Mouse (Mus musculus) lung, postnatal 0 days (tissue): Measurements from ENCODE around the gene Sergef. TPM values are rescaled to one million over a fixed set of nuclear protein-coding genes. Genes with fewer than 3 reads are reported as not detected.

Experiments used
- ATAC-seq: fragments of 200-750 bp; cut with Nextera tagmentation; 2 replicates; pipeline ENCODE4 v1.8.0; 2017; ENCODE audit warnings: moderate library complexity
- DNase-seq: peaks from one replicate; pipeline ENCODE4 v3.0.0-alpha.2; 2016; ENCODE audit warnings: low spot score
- H3K27ac ChIP-seq: fragments of 300-500 bp; sonication (generic); 2 replicates; pipeline ENCODE4 v1.5.1; 2014; ENCODE audit warnings: antibody characterized with exemption, mild to moderate bottlenecking, low read length, mixed read lengths
- H3K27me3 ChIP-seq: fragments of 300-500 bp; sonication (generic); replicated peaks from 2 replicates; pipeline ENCODE4 v1.6.1; 2014; ENCODE audit warnings: low read length, mixed read lengths; ENCODE audit not compliant: insufficient read depth
- H3K36me3 ChIP-seq: fragments of 300-500 bp; sonication (generic); 2 replicates; pipeline ENCODE4 v1.6.1; 2014; ENCODE audit warnings: low read length, mixed read lengths; ENCODE audit not compliant: insufficient read depth
- H3K4me1 ChIP-seq: fragments of 300-500 bp; sonication (generic); 2 replicates; pipeline ENCODE4 v1.6.1; 2014; ENCODE audit warnings: antibody characterized with exemption, low read depth, low read length, mixed read lengths; ENCODE audit not compliant: insufficient read depth
- H3K4me2 ChIP-seq: fragments of 300-500 bp; sonication (generic); replicated peaks from 2 replicates; pipeline ENCODE4 v1.6.1; 2014; ENCODE audit warnings: low read depth, mild to moderate bottlenecking, low read length, moderate library complexity, mixed read lengths
- H3K4me3 ChIP-seq: fragments of 300-500 bp; sonication (generic); 2 replicates; pipeline ENCODE4 v1.5.1; 2014; ENCODE audit warnings: low read depth, low read length
- H3K9ac ChIP-seq: fragments of 300-500 bp; sonication (generic); replicated peaks from 2 replicates; pipeline ENCODE4 v1.6.1; 2014; ENCODE audit warnings: low read depth, mild to moderate bottlenecking
- H3K9me3 ChIP-seq: fragments of 300-500 bp; sonication (generic); 2 replicates; pipeline ENCODE4 v1.6.1; 2016; ENCODE audit warnings: low read length, mixed read lengths
- CTCF ChIP-seq: IDR thresholded peaks from 2 replicates; pipeline ENCODE4 v1.5.1; 2016; ENCODE audit warnings: antibody characterized with exemption, mild to moderate bottlenecking
- EP300 ChIP-seq: IDR thresholded peaks from 2 replicates; pipeline ENCODE4 v1.6.1; 2016; ENCODE audit warnings: antibody characterized with exemption, mild to moderate bottlenecking, control low read depth
- WGBS: fragments of 180-500 bp; shearing (Covaris S2); extraction: QIAGEN DNeasy Blood & Tissue Kit; methylation state at CpG from one replicate; pipeline ENCODE4 v1.1.7; 2014; 5-methylcytosine and 5-hydroxymethylcytosine counted together
- polyA plus RNA-seq: library from polyadenylated mRNA; unstranded; fragments of >200 nt; fragmentation: Nextera tagmentation; extraction: Ambion mirVana; gene quantifications from 2 replicates; pipeline ENCODE4 v1.2.1, GENCODE M21; 2015

Sergef gene
- polyA plus RNA-seq, 1 experiment from 2014 or later: 7.2 TPM

- ATAC-seq: no peak
- H3K4me2 ChIP-seq: no peak overlapping the region
- H3K27ac ChIP-seq: no peak overlapping the region
- H3K9me3 ChIP-seq: no peaks in the 10 kb centered on the region
- H3K27me3 ChIP-seq: no peaks in the 10 kb centered on the region
- 57% methylated on average over 7 of the region's 7 CpGs for WGBS
- no peak overlapping the region for H3K9ac ChIP-seq
- TF ChIP-seq EP300 (no peak), CTCF (no peak)
- no peaks in the 10 kb centered on the region for H3K36me3 ChIP-seq
- no peaks in the 10 kb centered on the region for H3K4me1 ChIP-seq
- no peak for DNase-seq
- H3K4me3 ChIP-seq: no peak overlapping the region
These were observed 222.1 kb downstream of the Sergef start for GRCm38 (mm10) chr7:46417467-46417866.

- DNase-seq (no peak), ATAC-seq (no peak)
- no peak overlapping the region for H3K9ac ChIP-seq
- H3K36me3 ChIP-seq: no peaks in the 10 kb centered on the region
- WGBS: 68% methylated on average over 14 of the region's 14 CpGs
- H3K27me3 ChIP-seq: no peaks in the 10 kb centered on the region
- TF ChIP-seq CTCF (no peak), EP300 (no peak)
- no peak overlapping the region for H3K4me2 ChIP-seq
- no peak overlapping the region for H3K4me3 ChIP-seq
- no peak overlapping the region for H3K27ac ChIP-seq
- H3K4me1 ChIP-seq: no peaks in the 10 kb centered on the region
- no peaks in the 10 kb centered on the region for H3K9me3 ChIP-seq
These were observed 223.7 kb downstream of the Sergef start for GRCm38 (mm10) chr7:46415818-46416425.

GRCm38 (mm10) chr7:46413959-46414725, 225.5 kb downstream of the Sergef start:
- no peak for ATAC-seq
- whole genome bisulfite sequencing: 57% methylated on average over 6 of the region's 6 CpGs
- Histone ChIP-seq H3K36me3 (no peaks in the 10 kb centered on the region), H3K4me3 (no peak overlapping the region), H3K4me1 (no peaks in the 10 kb centered on the region), H3K9ac (no peak overlapping the region), H3K9me3 (no peaks in the 10 kb centered on the region), H3K4me2 (no peak overlapping the region), H3K27ac (no peak overlapping the region), H3K27me3 (no peaks in the 10 kb centered on the region)
- TF ChIP-seq CTCF (no peak), EP300 (no peak)
- no peak for DNase-seq

GRCm38 (mm10) chr7:46412823-46413222, 226.8 kb downstream of the Sergef start:
- no peak for ATAC-seq
- no peaks in the 10 kb centered on the region for H3K9me3 ChIP-seq
- no peaks in the 10 kb centered on the region for H3K4me1 ChIP-seq
- H3K27me3 ChIP-seq: no peaks in the 10 kb centered on the region
- no peaks in the 10 kb centered on the region for H3K36me3 ChIP-seq
- H3K4me3 ChIP-seq: no peak overlapping the region
- H3K4me2 ChIP-seq: no peak overlapping the region
- DNase-seq: no peak
- H3K27ac ChIP-seq: no peak overlapping the region
- TF ChIP-seq EP300 (no peak), CTCF (no peak)
- 69% methylated on average over 5 of the region's 5 CpGs for WGBS
- no peak overlapping the region for H3K9ac ChIP-seq

GRCm38 (mm10) chr7:46410727-46411126, 228.9 kb downstream of the Sergef start:
- ATAC-seq (no peak), DNase-seq (no peak)
- Histone ChIP-seq H3K27ac (no peak overlapping the region), H3K9me3 (no peaks in the 10 kb centered on the region), H3K4me1 (no peaks in the 10 kb centered on the region), H3K4me3 (no peak overlapping the region), H3K27me3 (no peaks in the 10 kb centered on the region), H3K36me3 (no peaks in the 10 kb centered on the region), H3K4me2 (no peak overlapping the region), H3K9ac (no peak overlapping the region)
- WGBS: 70% methylated on average over 6 of the region's 6 CpGs
- TF ChIP-seq CTCF (no peak), EP300 (no peak)

- H3K4me3 ChIP-seq: no peak overlapping the region
- WGBS: 40% methylated on average over 12 of the region's 12 CpGs
- no peak overlapping the region for H3K9ac ChIP-seq
- no peaks in the 10 kb centered on the region for H3K27me3 ChIP-seq
- ATAC-seq (no peak), DNase-seq (no peak)
- H3K4me1 ChIP-seq: no peaks in the 10 kb centered on the region
- no peak overlapping the region for H3K4me2 ChIP-seq
- H3K36me3 ChIP-seq: no peaks in the 10 kb centered on the region
- no peak overlapping the region for H3K27ac ChIP-seq
- TF ChIP-seq CTCF: no peak
- TF ChIP-seq EP300: no peak
- no peaks in the 10 kb centered on the region for H3K9me3 ChIP-seq
These were observed 230.3 kb downstream of the Sergef start for GRCm38 (mm10) chr7:46409204-46409789.
